ENCODE assay signal across 8 mouse cellular contexts in the genomic region with DNA sequence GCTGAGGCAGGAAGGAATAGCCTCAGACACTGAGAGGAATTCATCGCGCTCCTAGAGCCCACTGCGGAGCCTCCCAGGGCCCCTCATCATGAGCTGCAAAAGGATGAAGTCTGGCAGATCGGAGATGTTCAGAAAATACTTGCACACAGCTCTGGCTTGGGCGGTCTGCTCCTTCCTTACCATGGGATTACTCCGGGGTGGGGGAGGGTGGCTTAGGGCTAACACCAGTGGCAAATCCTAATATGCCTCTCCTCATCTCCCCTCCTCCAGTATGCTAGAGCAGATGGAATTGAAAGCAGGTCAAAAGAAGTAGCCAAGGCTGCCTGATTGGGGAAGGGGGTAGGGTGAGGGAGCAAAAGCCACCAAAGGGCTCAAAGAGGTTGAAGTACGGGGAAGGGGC. TPM values are rescaled to one million over a fixed set of nuclear protein-coding genes. Genes with fewer than 3 reads are reported as not detected.
DNase-seq lines count a peak whose midpoint lies in the region; ATAC-seq and TF ChIP-seq lines count a peak whose summit lies in the region.

No protein-coding gene starts in this region.

- no peak for TF ChIP-seq POLR2A in olfactory bulb, adult 2 months (IDR thresholded peaks at IDR 0.05; ENCODE audit: insufficient read depth, low read depth, low read length)

- no peak for TF ChIP-seq CTCF in olfactory bulb, adult 2 months (IDR thresholded peaks at IDR 0.05; ENCODE audit: insufficient read depth, low read depth, low read length)

- H3K4me3 ChIP-seq in hindbrain, embryonic 16.5 days (ENCODE audit: low read length), result peak overlapping the region; percentile 54
- H3K4me3 ChIP-seq in olfactory bulb, adult 2 months (ENCODE audit: insufficient read depth, low read depth, low read length), result peak overlapping the region; percentile 81

- ATAC-seq in frontal cortex, adult (ENCODE audit: low TSS enrichment), result peak; percentile 15; the same call in 1 of the 2 replicates
- peak; percentile 48 for ATAC-seq in hindbrain, embryonic 16.5 days

- DNase-seq in frontal cortex, postnatal 10 days (ENCODE audit: low spot score in 2 of 2), result no peak
- peak; percentile 8 for DNase-seq in right cerebral cortex, postnatal 14 days
- no peak for DNase-seq in right cerebral cortex, postnatal 25 days
- no peak for DNase-seq in MN1 (ENCODE audit: low spot score)
- no peak for DNase-seq in frontal cortex, postnatal 36 days (ENCODE audit: low spot score in 2 of 2)

- no peaks in the 10 kb centered on the region for H3K9me3 ChIP-seq in hindbrain, embryonic 16.5 days (ENCODE audit: control insufficient read depth, low read length)

- peak overlapping the region; percentile 72 for H3K27ac ChIP-seq in hindbrain, embryonic 16.5 days (ENCODE audit: low read depth, low read length)
- H3K27ac ChIP-seq in olfactory bulb, adult 2 months (ENCODE audit: insufficient read depth, low read depth, low read length), result peak overlapping the region; percentile 75

- H3K36me3 ChIP-seq in hindbrain, embryonic 16.5 days (ENCODE audit: control insufficient read depth, insufficient read depth, low read length), result no peaks in the 10 kb centered on the region

- peak overlapping the region; percentile 57 for H3K4me2 ChIP-seq in hindbrain, embryonic 16.5 days (ENCODE audit: low read length)

- H3K4me1 ChIP-seq in hindbrain, embryonic 16.5 days (ENCODE audit: control insufficient read depth, insufficient read depth, low read depth, low read length), result no peaks in the 10 kb centered on the region
- H3K4me1 ChIP-seq in olfactory bulb, adult 2 months (ENCODE audit: control insufficient read depth, insufficient read depth, low read length), result no peaks in the 10 kb centered on the region

- WGBS in hindbrain, embryonic 16.5 days, result 26% methylated on average over 7 of the region's 7 CpGs
- 23% methylated on average over 7 of the region's 7 CpGs for WGBS in olfactory bulb, adult 2 months

- H3K27me3 ChIP-seq in hindbrain, embryonic 16.5 days (replicated peaks; ENCODE audit: control insufficient read depth, insufficient read depth, low read length), result no peaks in the 10 kb centered on the region; the same call in none of the 2 replicates

- peak overlapping the region; percentile 70 for H3K9ac ChIP-seq in hindbrain, embryonic 16.5 days (ENCODE audit: low read depth, low read length)

RNA-seq across cellular contexts. Expression of gene Tmem35a, which starts 1.7 kb away (rescaled TPM):
- polyA plus RNA-seq in hindbrain, embryonic 16.5 days (2015; fragmentation: Nextera tagmentation; extraction: Ambion mirVana), result 117 and 126 TPM in 2 replicates
- polyA plus RNA-seq in olfactory bulb, adult 2 months (2012; ENCODE audit: insufficient read depth, insufficient read length, low replicate concordance, missing spikeins), result not detected in 2 replicates

RNA-seq across cellular contexts. Expression of gene Cenpi, which starts 11.1 kb away (rescaled TPM):
- polyA plus RNA-seq in hindbrain, embryonic 16.5 days (2015; fragmentation: Nextera tagmentation; extraction: Ambion mirVana), result 6.9 and 7.7 TPM in 2 replicates
- polyA plus RNA-seq in olfactory bulb, adult 2 months (2012; ENCODE audit: insufficient read depth, insufficient read length, low replicate concordance, missing spikeins), result not detected in 2 replicates

RNA-seq across cellular contexts. Expression of gene Trmt2b, which starts 20.0 kb away (rescaled TPM):
- polyA plus RNA-seq in hindbrain, embryonic 16.5 days (2015; fragmentation: Nextera tagmentation; extraction: Ambion mirVana), result 7.5 and 8.2 TPM in 2 replicates
- not detected in 2 replicates for polyA plus RNA-seq in olfactory bulb, adult 2 months (2012; ENCODE audit: insufficient read depth, insufficient read length, low replicate concordance, missing spikeins)
